Mouse (Mus musculus) neural tube, embryonic 12.5 days (tissue): ENCODE data around the gene Zfp653. TPM values are rescaled to one million over a fixed set of nuclear protein-coding genes. Genes with fewer than 3 reads are reported as not detected.
"Not testable (repeated sequence)": the region's sequence is repeated elsewhere in the genome, so short reads cannot be mapped to it uniquely, and the experiment has no call there.

Experiments used
- ATAC-seq: fragments of 200-750 bp; cut with Nextera tagmentation; 2 replicates; pipeline ENCODE4 v1.8.0; 2017; ENCODE audit warnings: low read depth, mild to moderate bottlenecking, moderate TSS enrichment, moderate library complexity; ENCODE audit not compliant: low FRiP score
- H3K27ac ChIP-seq: fragments of 300-500 bp; sonication (generic); 2 replicates; pipeline ENCODE4 v1.5.1; 2016
- H3K27me3 ChIP-seq: fragments of 300-500 bp; sonication (generic); replicated peaks from 2 replicates; pipeline ENCODE4 v1.6.1; 2016; ENCODE audit warnings: mild to moderate bottlenecking
- H3K36me3 ChIP-seq: fragments of 300-500 bp; sonication (generic); 2 replicates; pipeline ENCODE4 v1.6.1; 2016; ENCODE audit warnings: mild to moderate bottlenecking
- H3K4me1 ChIP-seq: fragments of 300-500 bp; sonication (generic); 2 replicates; pipeline ENCODE4 v1.6.1; 2016
- H3K4me2 ChIP-seq: fragments of 300-500 bp; sonication (generic); replicated peaks from 2 replicates; pipeline ENCODE4 v1.6.1; 2016; ENCODE audit warnings: mild to moderate bottlenecking
- H3K4me3 ChIP-seq: fragments of 300-500 bp; sonication (generic); 2 replicates; pipeline ENCODE4 v1.5.1; 2016
- H3K9ac ChIP-seq: fragments of 300-500 bp; sonication (generic); 2 replicates; pipeline ENCODE4 v1.6.1; 2016; ENCODE audit warnings: mild to moderate bottlenecking
- H3K9me3 ChIP-seq: fragments of 300-500 bp; sonication (generic); 2 replicates; pipeline ENCODE4 v1.6.1; 2016; ENCODE audit warnings: mild to moderate bottlenecking
- WGBS: fragments of 180-500 bp; shearing (Covaris S2); methylation state at CpG from one replicate; pipeline ENCODE4 v1.1.7; 2016; 5-methylcytosine and 5-hydroxymethylcytosine counted together
- polyA plus RNA-seq: library from polyadenylated mRNA; unstranded; fragments of >200 nt; fragmentation: Nextera tagmentation; extraction: Ambion mirVana; gene quantifications from 2 replicates; pipeline ENCODE4 v1.2.1, GENCODE M21; 2016

Zfp653 gene
- polyA plus RNA-seq, 1 experiment from 2014 or later, result 20.7 TPM

DNA sequence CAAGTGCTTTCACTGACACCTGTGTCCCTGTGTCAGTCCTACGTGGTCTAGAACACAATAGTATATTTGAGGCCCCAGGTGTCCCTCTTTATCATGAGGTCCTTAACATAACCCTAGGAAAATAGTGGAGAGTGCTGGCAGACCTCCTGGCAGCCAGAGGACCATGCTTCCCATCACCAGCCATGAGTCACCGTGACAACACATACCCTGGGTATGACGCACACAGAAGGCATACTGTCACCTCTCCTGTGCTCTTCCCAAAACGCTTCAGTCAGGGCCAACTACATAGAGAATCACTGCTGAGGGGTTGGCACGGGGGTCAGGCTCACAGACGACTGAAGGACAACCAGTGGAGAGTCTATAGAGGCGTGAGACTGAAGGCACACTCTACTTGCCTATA, 18.8 kb upstream of the Zfp653 start:
- ATAC-seq, result no peak

DNA sequence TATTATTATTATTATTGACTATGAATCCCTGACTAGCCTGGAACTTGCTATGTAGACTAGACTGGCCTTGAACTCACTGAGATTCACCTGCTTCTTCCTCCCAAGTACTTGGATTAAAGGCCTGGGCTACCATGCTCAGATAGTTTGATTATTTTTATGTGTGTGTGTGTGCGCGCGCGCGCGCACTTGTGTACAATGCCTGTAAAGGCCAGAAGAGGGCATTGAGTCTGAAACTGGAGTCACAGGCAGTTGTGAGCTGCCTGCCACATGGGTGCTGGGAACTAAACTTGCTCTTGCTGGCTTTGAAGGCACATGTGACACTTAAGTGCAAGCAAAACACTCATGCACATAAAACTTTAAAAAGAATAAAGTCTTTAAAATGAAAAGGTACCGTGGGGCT, 18.1 kb upstream of the Zfp653 start:
- ATAC-seq, result no peak
- H3K4me1 ChIP-seq, result peaks cover 10% of the 10 kb centered on the region
- no peak overlapping the region for H3K27ac ChIP-seq
- H3K4me2 ChIP-seq, result no peak overlapping the region
- H3K9ac ChIP-seq, result no peak overlapping the region
- H3K27me3 ChIP-seq, result no peaks in the 10 kb centered on the region
- no peaks in the 10 kb centered on the region for H3K36me3 ChIP-seq
- no peaks in the 10 kb centered on the region for H3K9me3 ChIP-seq
- WGBS, result 99% methylated on average over 7 of the region's 7 CpGs
- no peak overlapping the region for H3K4me3 ChIP-seq

More for the DNA sequence above, 18.8 kb upstream of the Zfp653 start:
- H3K4me1 ChIP-seq, result peaks cover 6% of the 10 kb centered on the region
- no peak overlapping the region for H3K4me2 ChIP-seq
- WGBS, result 84% methylated on average over 7 of the region's 7 CpGs
- no peaks in the 10 kb centered on the region for H3K9me3 ChIP-seq
- H3K27me3 ChIP-seq, result no peaks in the 10 kb centered on the region
- no peak overlapping the region for H3K4me3 ChIP-seq
- no peaks in the 10 kb centered on the region for H3K36me3 ChIP-seq
- H3K27ac ChIP-seq, result no peak overlapping the region
- no peak overlapping the region for H3K9ac ChIP-seq

DNA sequence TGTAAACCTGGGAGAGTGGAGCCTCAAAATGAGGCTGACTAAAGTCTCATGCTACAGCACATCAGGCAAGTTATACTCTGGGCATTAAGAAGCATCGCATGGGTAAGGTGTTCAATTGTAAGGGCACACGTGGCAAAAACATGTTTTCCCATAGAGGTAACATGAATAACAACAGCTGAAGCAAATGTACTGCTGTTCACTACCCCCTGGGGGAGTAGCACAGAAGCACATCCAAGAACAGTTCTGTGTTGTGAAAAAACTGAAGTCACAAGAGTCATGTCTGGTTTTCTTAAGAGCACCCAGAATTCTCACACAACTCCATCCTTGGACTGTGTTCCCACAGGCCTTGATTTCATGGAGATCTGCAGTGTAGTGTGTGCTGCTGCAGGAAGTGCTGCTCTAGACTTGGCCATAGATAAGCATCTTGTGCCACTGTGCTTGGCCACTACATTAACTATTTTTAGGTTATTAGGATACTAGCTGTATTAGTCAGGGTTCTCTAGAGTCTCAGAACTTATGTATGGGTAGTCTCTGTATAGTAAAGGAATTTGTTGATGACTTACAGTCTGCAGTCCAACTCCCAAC, 15.9 kb upstream of the Zfp653 start:
- ATAC-seq, result no peak
- 90% methylated on average over 2 of the region's 2 CpGs for WGBS
- peaks cover 13% of the 10 kb centered on the region for H3K4me1 ChIP-seq
- H3K4me3 ChIP-seq, result no peak overlapping the region
- H3K4me2 ChIP-seq, result no peak overlapping the region
- no peak overlapping the region for H3K27ac ChIP-seq
- no peaks in the 10 kb centered on the region for H3K27me3 ChIP-seq
- no peak overlapping the region for H3K9ac ChIP-seq
- H3K36me3 ChIP-seq, result no peaks in the 10 kb centered on the region
- no peaks in the 10 kb centered on the region for H3K9me3 ChIP-seq

DNA sequence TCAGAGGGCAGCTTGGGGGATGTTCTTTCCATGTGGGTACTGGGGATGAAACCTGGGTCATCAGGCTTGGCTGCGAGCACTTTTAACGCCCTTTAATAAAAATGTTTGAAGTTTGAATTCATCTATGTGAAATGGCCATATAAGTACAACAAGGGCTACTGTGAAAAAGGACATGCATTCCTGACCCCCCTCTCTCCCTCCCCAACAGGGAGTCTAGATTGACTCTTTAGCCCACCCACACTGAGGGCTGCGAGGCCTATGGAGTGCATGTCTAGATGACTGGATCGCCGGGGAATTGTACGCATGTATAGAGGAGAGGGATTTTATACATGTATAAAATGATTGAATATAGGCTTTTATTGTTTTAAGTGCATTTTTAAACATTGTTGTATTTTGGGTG, 14.8 kb upstream of the Zfp653 start:
- Histone ChIP-seq H3K4me1 (peaks cover 13% of the 10 kb centered on the region), H3K4me3 (peak overlapping the region; percentile 68), H3K27me3 (no peaks in the 10 kb centered on the region), H3K9ac (peak overlapping the region; percentile 67), H3K27ac (no peak overlapping the region), H3K36me3 (no peaks in the 10 kb centered on the region), H3K9me3 (no peaks in the 10 kb centered on the region), H3K4me2 (peak overlapping the region; percentile 81)
- WGBS, result 82% methylated on average over 6 of the region's 6 CpGs
- ATAC-seq, result no peak

DNA sequence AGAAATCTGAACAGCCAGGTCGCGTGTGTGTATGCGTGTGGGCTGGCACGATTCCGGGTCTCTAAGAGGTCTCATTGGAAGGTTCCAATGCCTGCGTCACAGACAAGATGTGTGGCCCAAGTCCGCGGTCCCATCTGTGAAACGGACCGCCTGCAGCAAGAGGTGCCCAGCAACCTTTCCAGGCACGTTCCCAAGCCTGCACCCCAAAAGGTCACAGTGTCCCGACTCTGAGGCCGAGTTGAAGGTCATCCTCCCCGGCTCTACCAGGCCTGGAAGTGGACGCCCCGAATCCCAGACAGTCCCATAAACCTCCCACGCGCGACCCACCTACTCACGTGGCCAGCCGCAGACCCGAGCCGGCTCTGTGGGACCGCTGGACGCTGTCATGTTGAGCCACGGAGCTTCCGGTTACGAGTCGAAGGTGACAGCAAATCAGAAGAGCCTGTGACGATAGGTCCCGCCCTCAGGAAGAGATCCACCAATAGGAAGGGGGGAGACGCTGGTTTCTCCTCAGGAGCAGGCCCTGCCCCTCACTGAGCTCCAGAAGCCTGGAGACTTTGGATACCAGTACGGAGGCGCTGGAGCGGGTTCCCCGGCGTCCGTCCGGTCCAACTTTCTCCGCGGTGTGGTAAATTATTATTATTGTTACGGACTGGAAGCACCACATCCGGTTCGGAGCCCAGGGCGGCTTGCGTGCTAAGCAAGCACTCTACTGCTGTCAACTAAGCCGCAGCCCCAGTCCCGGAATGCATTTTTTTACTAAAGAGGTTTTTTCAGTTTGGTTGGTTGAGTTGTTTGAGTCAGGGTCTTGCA, 14.1 kb upstream of the Zfp653 start, which contains the start of gene Ecsit:
TSS of gene Ecsit (minus strand) at position 417 of the 813 bp plus-strand sequence.
- no peaks in the 10 kb centered on the region for H3K9me3 ChIP-seq
- peaks cover 13% of the 10 kb centered on the region for H3K4me1 ChIP-seq
- peak; percentile 98 for ATAC-seq
- peak within 1 kb of the TSS; percentile 81 for H3K4me2 ChIP-seq
- H3K27me3 ChIP-seq, result no peaks in the 10 kb centered on the region
- peak within 1 kb of the TSS; percentile 67 for H3K9ac ChIP-seq
- no peak within 1 kb of the TSS for H3K27ac ChIP-seq
- H3K4me3 ChIP-seq, result peak within 1 kb of the TSS; percentile 68
- under 1% methylated on average over 48 of the region's 48 CpGs for WGBS
- H3K36me3 ChIP-seq, result no peaks in the 10 kb centered on the region

DNA sequence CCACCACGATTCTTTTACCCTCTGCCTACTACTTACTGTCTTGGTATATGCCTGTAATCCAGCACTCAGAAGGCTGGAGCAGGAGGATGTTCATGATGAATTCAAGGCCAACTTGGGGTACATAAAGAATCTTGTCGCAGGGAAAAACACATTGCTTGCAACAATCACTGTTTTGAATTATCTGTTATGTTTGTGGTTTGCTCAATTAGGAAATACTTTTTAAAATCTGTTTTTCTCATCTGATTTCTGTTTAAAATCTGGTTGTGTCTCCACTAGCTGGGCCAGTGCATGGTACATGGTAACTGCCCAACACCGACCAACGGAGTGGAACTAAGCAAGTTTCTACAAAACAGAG, 13.5 kb upstream of the Zfp653 start:
- Histone ChIP-seq H3K27ac (no peak overlapping the region), H3K9ac (peak overlapping the region; percentile 67), H3K27me3 (no peaks in the 10 kb centered on the region), H3K4me3 (peak overlapping the region; percentile 68), H3K36me3 (no peaks in the 10 kb centered on the region), H3K4me1 (peaks cover 13% of the 10 kb centered on the region), H3K4me2 (peak overlapping the region; percentile 81), H3K9me3 (no peaks in the 10 kb centered on the region)
- WGBS, result 44% methylated on average over 4 of the region's 4 CpGs
- no peak for ATAC-seq

DNA sequence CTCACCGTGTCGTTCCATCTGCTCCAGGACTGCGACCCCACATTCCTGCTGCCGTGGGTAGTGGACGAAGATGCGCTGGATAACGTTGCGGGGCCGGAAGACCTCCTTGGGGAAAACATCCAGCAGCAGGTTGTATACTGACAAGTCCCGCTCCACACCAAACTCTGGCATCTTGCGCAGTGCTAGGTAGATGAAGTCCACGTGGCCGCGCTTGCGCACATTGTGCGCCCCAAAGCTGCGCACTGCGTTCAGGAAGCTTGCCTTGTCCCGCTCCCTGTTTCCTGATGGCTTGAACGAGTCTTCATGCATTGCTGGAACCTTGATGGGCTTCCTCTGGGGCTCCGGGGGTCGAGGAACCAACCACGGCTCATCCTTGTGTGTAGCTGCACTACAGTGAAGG, 5.0 kb upstream of the Zfp653 start:
- ATAC-seq, result no peak
- no peaks in the 10 kb centered on the region for H3K4me1 ChIP-seq
- 94% methylated on average over 23 of the region's 23 CpGs for WGBS
- no peak overlapping the region for H3K27ac ChIP-seq
- H3K27me3 ChIP-seq, result no peaks in the 10 kb centered on the region
- H3K9ac ChIP-seq, result no peak overlapping the region
- H3K9me3 ChIP-seq, result no peaks in the 10 kb centered on the region
- no peak overlapping the region for H3K4me3 ChIP-seq
- no peak overlapping the region for H3K4me2 ChIP-seq
- H3K36me3 ChIP-seq, result peaks cover 32% of the 10 kb centered on the region

DNA sequence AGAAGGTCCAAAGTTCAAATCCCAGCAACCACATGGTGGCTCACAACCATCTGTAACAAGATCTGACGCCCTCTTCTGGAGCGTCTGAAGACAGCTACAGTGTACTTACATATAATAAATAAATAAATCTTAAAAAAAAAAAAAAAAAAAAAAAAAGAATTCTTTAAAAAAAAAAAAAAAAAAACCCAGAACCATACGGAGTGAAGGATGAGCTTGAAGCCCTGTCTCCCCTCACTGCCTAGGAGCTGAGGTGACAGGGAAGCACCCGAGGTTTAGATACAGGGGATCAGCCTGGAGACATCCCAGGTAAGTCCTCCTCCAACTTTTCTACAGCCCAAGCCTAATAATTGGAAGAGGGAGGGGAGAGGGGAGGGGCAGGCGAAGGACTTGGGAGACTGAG, 4.6 kb upstream of the Zfp653 start:
- peaks cover 32% of the 10 kb centered on the region for H3K36me3 ChIP-seq
- not testable (repeated sequence) for H3K27ac ChIP-seq, H3K4me1 ChIP-seq, H3K9ac ChIP-seq, H3K4me3 ChIP-seq, H3K9me3 ChIP-seq, ATAC-seq, H3K27me3 ChIP-seq, H3K4me2 ChIP-seq
- WGBS, result 85% methylated on average over 5 of the region's 5 CpGs

DNA sequence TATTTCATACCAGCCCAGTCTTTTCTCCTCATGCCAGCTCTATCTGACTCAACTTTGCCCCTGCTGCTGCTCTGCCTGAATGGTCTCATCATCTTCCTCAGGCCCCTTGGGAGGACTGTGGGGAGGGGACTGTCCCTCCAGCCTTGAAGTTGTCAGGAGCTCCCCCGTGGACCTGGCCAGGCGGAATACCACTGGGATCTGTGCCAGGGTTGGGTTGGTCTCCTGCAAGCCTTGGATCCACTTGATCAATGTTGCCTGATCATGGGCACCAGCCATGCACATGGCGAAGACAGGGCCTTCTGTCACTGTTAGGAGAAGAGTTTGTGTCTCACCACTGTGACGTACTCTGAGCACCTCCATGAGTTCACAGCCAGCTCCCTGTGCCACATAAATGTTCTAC, 1.1 kb upstream of the Zfp653 start:
- 95% methylated on average over 4 of the region's 4 CpGs for WGBS
- Histone ChIP-seq H3K27me3 (no peaks in the 10 kb centered on the region), H3K27ac (no peak overlapping the region), H3K9ac (no peak overlapping the region), H3K4me3 (no peak overlapping the region), H3K36me3 (peaks cover 39% of the 10 kb centered on the region), H3K4me2 (no peak overlapping the region), H3K4me1 (peaks cover 10% of the 10 kb centered on the region), H3K9me3 (no peaks in the 10 kb centered on the region)
- no peak for ATAC-seq

DNA sequence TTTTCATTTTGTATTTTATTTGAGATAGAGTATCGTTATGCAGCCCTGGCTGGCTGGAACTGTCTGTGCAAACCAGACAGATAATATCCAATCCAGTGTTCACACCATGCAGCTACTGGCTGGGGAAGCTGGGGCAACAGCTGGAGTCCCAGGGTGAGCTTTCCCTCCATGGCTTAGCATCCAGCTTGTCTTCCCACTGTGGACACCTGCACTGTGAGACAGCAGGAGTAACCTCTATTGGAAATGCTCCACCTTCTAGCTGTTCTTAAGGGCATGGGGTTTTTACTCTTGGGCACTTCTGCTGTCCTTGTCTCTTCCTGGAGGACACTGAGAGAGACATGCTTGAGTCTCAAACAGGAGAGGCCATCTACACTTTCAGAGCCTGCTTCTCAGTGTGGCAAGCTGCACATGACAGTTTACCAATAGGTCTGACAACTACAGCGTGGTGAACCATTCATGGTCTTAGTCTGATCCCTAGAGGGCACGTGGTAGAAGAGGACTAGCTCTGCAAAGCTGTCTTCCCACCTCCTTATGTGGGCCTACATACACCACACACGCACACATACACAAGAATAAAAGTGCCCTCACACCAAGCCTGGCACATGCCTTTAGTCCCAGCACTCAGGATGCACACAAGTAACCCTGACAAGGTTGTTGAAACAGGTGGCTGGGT, 1.2 kb downstream of the Zfp653 start:
- H3K27me3 ChIP-seq, result no peaks in the 10 kb centered on the region
- peaks cover 10% of the 10 kb centered on the region for H3K4me1 ChIP-seq
- peak; percentile 5 for ATAC-seq
- H3K4me3 ChIP-seq, result peak overlapping the region; percentile 74
- H3K9ac ChIP-seq, result 0 out of 2 replicates have a peak overlapping the region, but pooled peaks have one; percentile 70
- WGBS, result 70% methylated on average over 4 of the region's 4 CpGs
- peaks cover 44% of the 10 kb centered on the region for H3K36me3 ChIP-seq
- H3K9me3 ChIP-seq, result no peaks in the 10 kb centered on the region
- H3K4me2 ChIP-seq, result peak overlapping the region; percentile 63
- H3K27ac ChIP-seq, result no peak overlapping the region

DNA sequence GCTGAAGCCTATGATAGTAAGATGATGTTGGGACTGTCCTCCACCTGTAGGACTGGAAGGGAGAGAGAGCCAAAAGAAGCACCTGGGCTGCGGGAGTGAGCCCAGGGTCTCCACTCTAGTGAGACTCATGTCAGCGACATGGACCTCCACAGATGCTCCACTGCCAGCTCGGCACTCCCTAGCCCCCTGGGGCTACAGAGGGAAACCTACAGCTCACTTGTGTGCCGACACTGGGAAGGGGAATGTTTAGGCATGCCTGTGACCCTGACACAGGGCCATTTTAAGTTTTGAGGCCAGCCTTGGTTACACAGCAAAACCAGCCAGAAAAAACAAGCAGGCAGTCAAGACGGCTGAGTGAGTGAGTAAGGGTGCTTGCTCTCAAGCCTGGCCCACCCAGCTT, 4.0 kb downstream of the Zfp653 start:
- peaks cover 10% of the 10 kb centered on the region for H3K4me1 ChIP-seq
- no peak overlapping the region for H3K4me2 ChIP-seq
- WGBS, result 88% methylated on average over 5 of the region's 5 CpGs
- no peak for ATAC-seq
- H3K27me3 ChIP-seq, result no peaks in the 10 kb centered on the region
- H3K27ac ChIP-seq, result no peak overlapping the region
- peaks cover 57% of the 10 kb centered on the region for H3K36me3 ChIP-seq
- no peaks in the 10 kb centered on the region for H3K9me3 ChIP-seq
- H3K4me3 ChIP-seq, result no peak overlapping the region
- H3K9ac ChIP-seq, result no peak overlapping the region

DNA sequence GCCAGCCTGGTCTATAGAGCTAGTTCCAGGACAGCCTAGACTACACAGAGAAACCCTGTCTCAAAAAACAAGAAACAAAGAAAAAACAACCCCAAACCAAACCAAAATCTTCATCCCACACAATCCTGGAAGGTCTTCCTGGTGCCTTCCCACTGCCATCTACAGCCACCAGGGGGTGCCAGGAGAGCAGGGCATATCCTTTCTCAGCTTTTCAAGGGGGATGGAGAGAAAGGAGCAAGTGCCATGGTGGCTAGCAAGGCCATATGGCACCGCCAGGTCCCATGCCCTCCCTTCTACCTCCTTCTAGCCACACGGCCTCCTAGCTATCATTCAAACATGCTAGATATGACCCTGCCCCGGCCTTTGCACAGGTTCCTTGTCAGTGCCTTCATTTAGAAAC, 4.7 kb downstream of the Zfp653 start:
- Histone ChIP-seq H3K36me3 (peaks cover 62% of the 10 kb centered on the region), H3K27me3 (no peaks in the 10 kb centered on the region), H3K4me1 (peaks cover 10% of the 10 kb centered on the region), H3K9ac (no peak overlapping the region), H3K27ac (no peak overlapping the region), H3K4me3 (no peak overlapping the region), H3K9me3 (no peaks in the 10 kb centered on the region), H3K4me2 (no peak overlapping the region)
- WGBS, result 74% methylated on average over 3 of the region's 3 CpGs
- no peak for ATAC-seq
